Mouse (Mus musculus) limb, embryonic 11.5 days (tissue): Measurements from ENCODE around the gene Fam72a. TPM values are rescaled to one million over a fixed set of nuclear protein-coding genes. Genes with fewer than 3 reads are reported as not detected.

ENCODE experiments used
- ATAC-seq: fragments of 200-750 bp; cut with Nextera tagmentation; 2 replicates; pipeline ENCODE4 v1.8.0; 2017; ENCODE audit warnings: low read depth; ENCODE audit not compliant: insufficient number of reproducible peaks, low FRiP score, low TSS enrichment
- DNase-seq: peaks from one replicate; pipeline ENCODE4 v3.0.0-alpha.2; 2015; ENCODE audit warnings: low spot score
- H3K27ac ChIP-seq: fragments of 300-500 bp; sonication (generic); replicated peaks from 2 replicates; pipeline ENCODE4 v1.5.1; 2014; ENCODE audit warnings: low read depth, mild to moderate bottlenecking, low read length
- H3K27me3 ChIP-seq: fragments of 300-500 bp; sonication (generic); 2 replicates; pipeline ENCODE4 v1.6.1; 2014; ENCODE audit warnings: mild to moderate bottlenecking, low read length, mixed read lengths; ENCODE audit not compliant: control insufficient read depth, insufficient read depth
- H3K36me3 ChIP-seq: fragments of 300-500 bp; sonication (generic); 2 replicates; pipeline ENCODE4 v1.6.1; 2014; ENCODE audit warnings: mild to moderate bottlenecking, low read length, moderate library complexity, mixed read lengths; ENCODE audit not compliant: control insufficient read depth, insufficient read depth
- H3K4me1 ChIP-seq: fragments of 300-500 bp; sonication (generic); 2 replicates; pipeline ENCODE4 v1.6.1; 2014; ENCODE audit warnings: low read length, mixed read lengths; ENCODE audit not compliant: control insufficient read depth, insufficient read depth
- H3K4me2 ChIP-seq: fragments of 300-500 bp; sonication (generic); 2 replicates; pipeline ENCODE4 v1.6.1; 2014; ENCODE audit warnings: low read depth, mild to moderate bottlenecking, moderate library complexity; ENCODE audit not compliant: severe bottlenecking
- H3K4me3 ChIP-seq: fragments of 300-500 bp; sonication (generic); 2 replicates; pipeline ENCODE4 v1.5.1; 2014; ENCODE audit warnings: low read depth, low read length
- H3K9ac ChIP-seq: fragments of 300-500 bp; sonication (generic); 2 replicates; pipeline ENCODE4 v1.6.1; 2014; ENCODE audit warnings: mild to moderate bottlenecking, low read length
- H3K9me3 ChIP-seq: fragments of 300-500 bp; sonication (generic); 2 replicates; pipeline ENCODE4 v1.6.1; 2016; ENCODE audit warnings: low read length; ENCODE audit not compliant: control insufficient read depth
- WGBS: fragments of 180-500 bp; shearing (Covaris S2); extraction: QIAGEN DNeasy Blood & Tissue Kit; methylation state at CpG from one replicate; pipeline ENCODE4 v1.1.7; 2014; 5-methylcytosine and 5-hydroxymethylcytosine counted together
- polyA plus RNA-seq: library from polyadenylated mRNA; unstranded; fragments of >200 nt; fragmentation: Nextera tagmentation; extraction: Ambion mirVana; gene quantifications from 2 replicates; pipeline ENCODE4 v1.2.1, GENCODE M21; 2014

Fam72a gene
- polyA plus RNA-seq, 1 experiment from 2014 or later: 3.9 TPM

DNA sequence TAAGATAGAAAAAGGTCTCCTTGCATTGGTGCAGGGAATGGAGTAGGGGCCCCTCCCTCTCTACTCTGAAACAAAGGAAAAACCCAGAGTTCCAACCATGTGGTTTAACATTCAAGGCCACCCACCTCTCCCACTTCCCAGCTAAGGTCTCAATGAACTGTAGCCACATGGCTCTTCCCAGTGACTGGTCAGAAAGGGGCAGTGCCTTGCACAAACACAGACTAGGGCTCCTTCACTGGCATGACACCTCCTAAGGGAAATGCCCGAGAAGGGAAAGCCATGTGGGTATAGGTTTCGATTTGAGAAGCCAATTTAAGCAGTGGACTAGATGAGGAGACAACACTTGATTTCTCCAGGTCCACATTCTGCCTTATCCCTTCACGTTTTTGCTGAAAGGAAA lies 3.9 kb upstream of the Fam72a start:
- Histone ChIP-seq H3K27ac (no peak overlapping the region), H3K9ac (0 out of 2 replicates have a peak overlapping the region, but pooled peaks have one; percentile 12)

DNA sequence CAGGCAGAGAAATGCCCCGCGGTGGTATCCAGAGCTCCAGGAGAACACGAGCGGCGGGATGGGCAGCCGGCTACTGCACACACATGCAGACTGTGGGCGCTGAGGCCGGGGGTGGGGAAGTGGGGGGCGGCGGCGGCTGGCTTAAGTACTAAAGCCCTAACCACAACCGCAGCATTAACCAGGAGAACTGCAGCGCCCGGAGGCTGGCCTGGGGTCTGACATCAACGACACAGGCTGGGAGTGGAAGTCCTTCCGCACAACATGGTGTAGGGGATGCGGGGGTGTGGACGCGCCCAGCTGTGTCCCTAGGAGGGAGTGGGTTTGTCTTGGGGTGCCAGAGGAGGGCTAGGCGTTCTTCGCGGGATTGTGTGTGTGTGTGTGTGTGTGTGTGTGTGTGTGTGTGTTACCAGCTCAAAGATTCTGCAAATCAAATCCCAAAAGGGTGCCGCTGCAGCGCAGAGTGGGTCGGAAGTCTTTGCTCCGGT lies 2.6 kb upstream of the Fam72a start:
- H3K9me3 ChIP-seq: no peaks in the 10 kb centered on the region
- ATAC-seq (no peak), DNase-seq (peak; percentile 56)
- no peaks in the 10 kb centered on the region for H3K27me3 ChIP-seq
- H3K4me2 ChIP-seq: peak overlapping the region; percentile 75
- H3K27ac ChIP-seq: no peak overlapping the region; the same call in 1 of the 2 replicates
- peaks cover 24% of the 10 kb centered on the region for H3K4me1 ChIP-seq
- no peaks in the 10 kb centered on the region for H3K36me3 ChIP-seq
- peak overlapping the region; percentile 80 for H3K9ac ChIP-seq
- peak overlapping the region; percentile 81 for H3K4me3 ChIP-seq
- WGBS: 0% methylated on average over 26 of the region's 26 CpGs

More for the DNA sequence above, 3.9 kb upstream of the Fam72a start:
- H3K4me1 ChIP-seq: peaks cover 20% of the 10 kb centered on the region
- WGBS: 42% methylated on average over 3 of the region's 3 CpGs
- no peaks in the 10 kb centered on the region for H3K27me3 ChIP-seq
- DNase-seq: peak; percentile 21
- H3K36me3 ChIP-seq: no peaks in the 10 kb centered on the region
- peak overlapping the region; percentile 81 for H3K4me3 ChIP-seq
- ATAC-seq: no peak
- no peaks in the 10 kb centered on the region for H3K9me3 ChIP-seq
- peak overlapping the region; percentile 75 for H3K4me2 ChIP-seq

DNA sequence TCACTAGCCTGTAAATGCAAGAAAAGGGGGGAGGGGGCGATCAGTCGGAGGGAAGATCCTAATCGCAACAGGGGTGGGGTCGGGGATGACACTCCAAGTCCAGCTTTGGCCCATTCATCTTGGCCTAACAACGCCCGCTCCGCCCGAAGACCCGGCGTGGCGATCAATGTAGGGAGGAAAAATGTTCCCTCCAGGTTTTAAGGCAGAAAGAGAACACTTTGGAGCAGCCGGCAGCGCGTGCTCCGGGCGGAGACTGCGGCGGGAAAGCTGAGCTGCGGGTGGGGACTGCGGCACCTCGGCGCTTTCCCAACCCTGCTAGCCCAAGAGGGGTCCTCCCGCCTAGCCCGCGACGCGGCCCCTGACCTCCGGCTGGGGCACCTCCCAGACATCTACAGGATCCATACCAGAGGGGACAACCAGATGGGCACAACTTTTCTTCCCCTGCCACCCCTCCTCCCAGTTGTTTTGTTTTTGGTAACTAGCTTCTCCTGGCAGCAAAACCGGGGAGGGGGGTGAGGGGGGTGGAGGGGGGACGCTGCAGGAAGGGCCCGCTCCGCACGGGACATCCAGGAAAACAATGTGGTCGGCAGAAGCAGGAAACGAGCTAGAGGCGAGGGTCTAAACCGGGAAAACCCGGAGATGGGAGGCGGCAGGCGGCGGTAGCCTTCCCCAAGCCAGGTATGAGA lies 2.0 kb upstream of the Fam72a start:
- WGBS: under 1% methylated on average over 41 of the region's 41 CpGs
- Histone ChIP-seq H3K9ac (peak overlapping the region; percentile 80), H3K27ac (peak overlapping the region; percentile 93), H3K36me3 (no peaks in the 10 kb centered on the region), H3K4me3 (peak overlapping the region; percentile 81), H3K27me3 (no peaks in the 10 kb centered on the region), H3K9me3 (no peaks in the 10 kb centered on the region), H3K4me2 (peak overlapping the region; percentile 75), H3K4me1 (peaks cover 24% of the 10 kb centered on the region)
- ATAC-seq (no peak), DNase-seq (peak; percentile 66)

DNA sequence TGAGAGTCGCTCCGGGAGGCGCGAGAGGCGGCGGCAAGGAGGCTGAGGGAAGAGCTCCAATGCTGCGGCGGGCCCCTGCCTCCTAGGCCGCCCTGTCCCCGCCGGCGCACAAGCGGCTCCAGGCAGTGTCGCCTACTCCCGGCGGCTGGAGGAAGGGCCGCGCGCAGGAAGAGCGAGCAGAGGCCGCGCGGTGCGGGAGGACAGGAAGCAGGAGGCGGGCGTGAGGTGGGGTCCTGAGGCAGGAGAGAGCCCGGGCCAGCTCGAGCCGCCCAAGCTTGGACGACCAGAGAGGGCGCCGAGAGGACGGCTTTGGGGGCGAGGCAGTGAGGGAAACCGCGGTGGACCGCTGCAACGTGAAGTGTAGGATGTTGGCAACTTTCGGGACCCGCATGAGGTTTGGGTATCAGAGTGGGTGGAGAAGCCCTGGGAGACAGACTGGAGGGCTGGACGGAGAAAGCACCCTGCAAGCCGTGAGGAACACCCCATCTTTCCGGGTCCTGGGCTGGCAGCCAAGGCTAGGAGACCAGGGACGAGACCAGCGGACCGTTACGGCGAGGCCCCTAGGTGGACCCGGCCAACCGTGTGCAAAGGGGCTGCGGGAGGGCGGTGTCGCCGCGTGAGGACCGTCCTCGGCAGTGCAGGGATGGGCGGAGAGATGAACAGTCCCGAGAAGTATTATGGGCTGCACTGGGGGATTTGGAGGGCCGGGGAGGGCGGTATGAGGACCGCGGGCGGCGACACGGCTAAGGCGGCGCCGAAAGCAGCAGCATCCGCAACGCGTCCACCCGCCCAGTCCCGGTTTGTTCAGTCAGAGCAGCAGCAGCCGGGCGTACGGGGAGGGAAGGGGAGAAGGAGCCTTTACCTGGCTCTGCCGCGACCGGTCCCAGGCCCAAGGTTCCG lies 1.1 kb upstream of the Fam72a start:
- ATAC-seq (peak; percentile 29), DNase-seq (peak; percentile 77)
- whole genome bisulfite sequencing: under 1% methylated on average over 78 of the region's 81 CpGs
- peak overlapping the region; percentile 75 for H3K4me2 ChIP-seq
- H3K9ac ChIP-seq: peak overlapping the region; percentile 80
- H3K36me3 ChIP-seq: no peaks in the 10 kb centered on the region
- H3K27ac ChIP-seq: peak overlapping the region; percentile 93
- H3K4me3 ChIP-seq: peak overlapping the region; percentile 81
- H3K4me1 ChIP-seq: peaks cover 24% of the 10 kb centered on the region
- no peaks in the 10 kb centered on the region for H3K9me3 ChIP-seq
- H3K27me3 ChIP-seq: no peaks in the 10 kb centered on the region

DNA sequence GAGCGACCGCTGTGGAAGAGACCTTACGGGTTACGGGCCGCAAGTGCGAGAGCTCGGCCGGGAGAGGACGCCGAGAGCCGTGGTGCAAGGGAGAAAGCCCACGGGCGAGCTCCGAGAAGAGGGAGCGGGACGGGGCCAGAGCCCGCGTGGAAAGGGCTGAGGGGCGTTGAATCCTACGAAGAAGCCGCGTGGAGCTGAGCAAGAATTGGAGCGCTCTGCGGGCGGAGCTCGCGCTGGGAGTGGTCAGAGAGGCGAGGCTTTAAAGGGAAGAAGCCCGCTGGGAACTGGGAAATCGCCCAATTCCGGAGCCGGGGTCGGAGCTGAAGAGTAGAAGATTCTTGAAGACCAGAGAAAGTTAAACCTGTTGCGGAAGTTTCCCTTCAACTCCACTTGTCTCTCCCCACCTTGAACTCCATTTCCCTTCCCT lies 391 bp downstream of the Fam72a start:
- Histone ChIP-seq H3K4me3 (peak overlapping the region; percentile 81), H3K4me1 (peaks cover 24% of the 10 kb centered on the region), H3K27ac (peak overlapping the region; percentile 75), H3K9me3 (no peaks in the 10 kb centered on the region), H3K9ac (peak overlapping the region; percentile 64), H3K36me3 (no peaks in the 10 kb centered on the region), H3K4me2 (peak overlapping the region; percentile 79), H3K27me3 (no peaks in the 10 kb centered on the region)
- DNase-seq (peak; percentile 72), ATAC-seq (no peak)
- under 1% methylated on average over 34 of the region's 34 CpGs for WGBS

DNA sequence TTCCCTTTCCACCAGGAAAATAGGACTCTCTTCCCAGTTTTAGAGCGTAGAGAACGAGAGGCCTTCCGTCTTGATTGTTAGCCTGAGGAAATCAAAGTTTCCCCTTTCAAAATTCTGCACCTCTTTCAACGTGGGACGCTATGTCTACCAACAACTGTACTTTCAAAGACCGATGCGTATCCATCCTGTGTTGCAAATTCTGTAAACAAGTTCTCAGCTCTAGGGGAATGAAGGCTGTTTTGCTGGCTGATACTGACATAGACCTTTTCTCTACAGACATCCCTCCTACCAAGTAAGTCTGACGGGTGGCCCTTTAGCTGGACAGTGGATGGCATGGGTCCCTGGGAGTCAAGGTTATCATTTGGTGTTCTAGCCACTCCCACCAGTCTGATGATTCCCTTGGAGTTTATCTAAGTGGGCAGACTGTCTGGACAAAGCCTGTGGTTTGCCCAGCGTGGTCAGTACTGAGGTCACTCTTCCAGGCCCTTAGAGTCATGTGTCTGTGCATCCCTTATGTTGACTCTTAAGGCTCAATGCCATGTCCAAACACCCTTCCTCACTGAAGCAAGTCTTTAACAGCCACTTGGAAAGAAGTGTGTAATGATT lies 961 bp downstream of the Fam72a start:
- H3K27me3 ChIP-seq: no peaks in the 10 kb centered on the region
- DNase-seq (peak; percentile 24), ATAC-seq (no peak)
- no peak overlapping the region; the same call in 1 of the 2 replicates for H3K27ac ChIP-seq
- H3K4me1 ChIP-seq: peaks cover 21% of the 10 kb centered on the region
- H3K4me3 ChIP-seq: peak overlapping the region; percentile 81
- H3K36me3 ChIP-seq: no peaks in the 10 kb centered on the region
- peak overlapping the region; percentile 79 for H3K4me2 ChIP-seq
- WGBS: 2% methylated on average over 9 of the region's 9 CpGs
- H3K9me3 ChIP-seq: no peaks in the 10 kb centered on the region
- H3K9ac ChIP-seq: peak overlapping the region; percentile 64

DNA sequence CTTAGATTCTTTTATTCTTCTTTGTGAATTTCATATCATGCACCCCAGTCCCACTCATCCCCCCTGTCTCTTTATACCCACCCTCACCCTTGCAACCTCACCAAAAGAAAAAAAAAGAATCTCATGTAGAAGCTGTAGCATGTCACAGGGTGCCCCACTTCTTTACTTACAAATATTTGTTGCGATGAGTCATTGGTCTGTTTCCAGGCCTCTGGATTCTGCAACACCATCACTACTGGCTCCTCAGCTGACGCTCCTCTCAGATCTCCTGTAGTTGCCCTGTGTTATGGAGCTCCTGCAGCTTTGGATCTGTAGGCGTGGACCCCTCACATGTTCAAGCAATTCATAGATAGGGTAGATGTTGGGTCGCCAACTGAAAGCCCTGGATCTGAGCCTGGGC lies 12.1 kb downstream of the Fam72a start:
- Histone ChIP-seq H3K36me3 (peaks cover 4% of the 10 kb centered on the region; the same call in 1 of the 2 replicates), H3K4me3 (no peak overlapping the region), H3K27ac (no peak overlapping the region), H3K27me3 (no peaks in the 10 kb centered on the region), H3K4me2 (no peak overlapping the region), H3K9me3 (no peaks in the 10 kb centered on the region), H3K9ac (no peak overlapping the region), H3K4me1 (no peaks in the 10 kb centered on the region)
- ATAC-seq: no peak
- WGBS: 93% methylated on average over 4 of the region's 4 CpGs
- DNase-seq: no peak

DNA sequence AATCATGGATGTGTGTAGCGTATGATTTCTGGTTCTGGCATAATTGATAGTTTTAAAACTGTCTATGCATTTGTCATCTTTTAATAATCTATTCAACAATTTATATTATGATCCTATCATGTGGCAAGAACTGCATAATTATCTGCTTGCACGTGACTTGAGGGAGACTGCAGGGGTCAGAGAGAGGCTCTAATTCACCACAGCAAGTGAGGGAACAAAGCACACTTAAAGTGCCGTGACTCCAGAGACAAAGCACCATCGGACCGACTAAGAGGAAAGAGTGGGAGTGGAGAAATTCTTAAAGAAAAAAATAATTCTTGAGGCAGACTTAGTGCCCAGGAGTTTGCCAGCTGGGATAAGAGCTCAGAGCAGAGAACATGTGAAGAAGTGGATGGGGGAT lies 13.1 kb downstream of the Fam72a start:
- Histone ChIP-seq H3K27me3 (no peaks in the 10 kb centered on the region), H3K36me3 (peaks cover 4% of the 10 kb centered on the region; the same call in 1 of the 2 replicates), H3K4me2 (no peak overlapping the region), H3K9me3 (no peaks in the 10 kb centered on the region), H3K4me1 (no peaks in the 10 kb centered on the region), H3K9ac (no peak overlapping the region), H3K27ac (no peak overlapping the region), H3K4me3 (no peak overlapping the region)
- ATAC-seq (no peak), DNase-seq (no peak)
- WGBS: 81% methylated on average over 5 of the region's 5 CpGs
